Mouse (Mus musculus) CH12.LX (cell line): Measurements from ENCODE around the gene Impg2. TPM values are rescaled to one million over a fixed set of nuclear protein-coding genes. Genes with fewer than 3 reads are reported as not detected.

ENCODE experiments used
- DNase-seq: peaks from one replicate; pipeline ENCODE4 v3.0.0-alpha.2; 2013; ENCODE audit errors: extremely low read depth
- H3K27ac ChIP-seq: 2 replicates; pipeline ENCODE4 v1.5.1; 2012; ENCODE audit warnings: low read depth, mild to moderate bottlenecking, control low read depth, moderate library complexity; ENCODE audit not compliant: insufficient read depth
- H3K27me3 ChIP-seq: replicated peaks from 2 replicates; pipeline ENCODE3; 2012; ENCODE audit warnings: inconsistent platforms
- H3K36me3 ChIP-seq, 2 experiments: replicated peaks in 1 of 2; 2 replicates each; pipeline versions ENCODE3 to v1.6.1; 2012; ENCODE audit warnings: inconsistent platforms in 1 of 2, low read length in 1 of 2, mild to moderate bottlenecking in 1 of 2, mixed read lengths in 1 of 2, moderate library complexity in 1 of 2; ENCODE audit not compliant: control insufficient read depth in 1 of 2, insufficient read depth in 1 of 2
- H3K4me1 ChIP-seq, 2 experiments: 2 replicates each; pipeline ENCODE4 v1.6.1; 2012; ENCODE audit warnings: inconsistent platforms in 1 of 2, moderate library complexity in 1 of 2; ENCODE audit not compliant: insufficient read depth in 2 of 2, control insufficient read depth in 1 of 2
- H3K4me2 ChIP-seq: 2 replicates; pipeline ENCODE4 v1.6.1; 2012; ENCODE audit warnings: low read depth, mild to moderate bottlenecking, control low read depth; ENCODE audit not compliant: poor library complexity, insufficient read depth, severe bottlenecking
- H3K4me3 ChIP-seq, 3 experiments: fragments of 150-350 bp in 1 of 3; sonication (generic) in 1 of 3; replicated peaks in 1 of 3; 2 replicates each; pipeline versions ENCODE3 to v1.5.1; 2011 to 2012; ENCODE audit warnings: low read depth in 2 of 3, low read length in 2 of 3, mild to moderate bottlenecking in 2 of 3, moderate library complexity in 2 of 3, control low read depth in 1 of 3, improper control_type of control experiment in 1 of 3, inconsistent platforms in 1 of 3, mixed read lengths in 1 of 3; ENCODE audit not compliant: poor library complexity in 1 of 3
- H3K79me2 ChIP-seq: replicated peaks from 2 replicates; pipeline ENCODE4 v1.6.1; 2012; ENCODE audit warnings: mild to moderate bottlenecking, moderate library complexity; ENCODE audit not compliant: control insufficient read depth, poor library complexity, insufficient read depth, severe bottlenecking; ENCODE audit errors: extremely low read depth
- H3K9ac ChIP-seq: 2 replicates; pipeline ENCODE4 v1.6.1; 2012; ENCODE audit warnings: low read depth, mild to moderate bottlenecking, control low read depth, moderate library complexity; ENCODE audit not compliant: insufficient read depth
- H3K9me3 ChIP-seq: replicated peaks from 2 replicates; pipeline ENCODE3; 2012; ENCODE audit warnings: low read length, inconsistent platforms, mixed read lengths
- BHLHE40 ChIP-seq: IDR thresholded peaks from 2 replicates; pipeline ENCODE4 v1.6.1; 2011; ENCODE audit warnings: mild to moderate bottlenecking, low read depth, low read length, improper control_type of control experiment
- CHD1 ChIP-seq: IDR thresholded peaks from 2 replicates; pipeline ENCODE4 v1.6.1; 2012; ENCODE audit warnings: low read depth, low read length, improper control_type of control experiment, inconsistent platforms
- CHD2 ChIP-seq: IDR thresholded peaks from 2 replicates; pipeline ENCODE4 v1.6.1; 2011; ENCODE audit warnings: low read length, improper control_type of control experiment
- CTCF ChIP-seq, 2 experiments: IDR thresholded peaks in 1 of 2; conservative IDR thresholded peaks in 1 of 2; 2 replicates each; pipeline ENCODE4 v1.5.1; 2011 to 2012; ENCODE audit warnings: low read depth in 2 of 2, low read length in 2 of 2, improper control_type of control experiment in 1 of 2, inconsistent platforms in 1 of 2, mild to moderate bottlenecking in 1 of 2, moderate library complexity in 1 of 2
- E2F4 ChIP-seq: IDR thresholded peaks from 2 replicates; pipeline ENCODE4 v1.6.1; 2011; ENCODE audit warnings: low read depth, low read length, improper control_type of control experiment; ENCODE audit not compliant: insufficient replicate concordance
- HCFC1 ChIP-seq: IDR thresholded peaks from 2 replicates; pipeline ENCODE4 v1.6.1; 2012; ENCODE audit warnings: low read depth, mild to moderate bottlenecking, inconsistent platforms, low read length, improper control_type of control experiment
- MAX ChIP-seq: IDR thresholded peaks from 2 replicates; pipeline ENCODE4 v1.6.1; 2011; ENCODE audit warnings: low read length, improper control_type of control experiment
- MAZ ChIP-seq: IDR thresholded peaks from 2 replicates; pipeline ENCODE4 v1.6.1; 2012; ENCODE audit warnings: low read depth, mild to moderate bottlenecking, inconsistent platforms, low read length, improper control_type of control experiment, moderate library complexity
- MEF2A ChIP-seq: IDR thresholded peaks from 2 replicates; pipeline ENCODE4 v1.6.1; 2014; ENCODE audit warnings: low read depth, mild to moderate bottlenecking, inconsistent platforms, low read length, improper control_type of control experiment, borderline replicate concordance
- MXI1 ChIP-seq: IDR thresholded peaks from 2 replicates; pipeline ENCODE4 v1.6.1; 2011; ENCODE audit warnings: mild to moderate bottlenecking, low read depth, low read length, improper control_type of control experiment
- NELFE ChIP-seq: IDR thresholded peaks from 2 replicates; pipeline ENCODE4 v1.6.1; 2011; ENCODE audit warnings: low read depth, low read length, improper control_type of control experiment
- NRF1 ChIP-seq: IDR thresholded peaks from 2 replicates; pipeline ENCODE4 v1.6.1; 2014; ENCODE audit warnings: low read depth, mild to moderate bottlenecking, inconsistent platforms, low read length, improper control_type of control experiment, moderate library complexity
- POLR2AphosphoS2 ChIP-seq: IDR thresholded peaks from 2 replicates; pipeline ENCODE4 v1.6.1; 2011; ENCODE audit warnings: low read depth, low read length, improper control_type of control experiment
- RAD21 ChIP-seq: IDR thresholded peaks from 2 replicates; pipeline ENCODE4 v1.6.1; 2011; ENCODE audit warnings: low read depth, mild to moderate bottlenecking, low read length, improper control_type of control experiment, moderate library complexity
- RCOR1 ChIP-seq: conservative IDR thresholded peaks from 2 replicates; pipeline ENCODE4 v1.6.1; 2012; ENCODE audit warnings: low read depth, mild to moderate bottlenecking, inconsistent platforms, low read length, improper control_type of control experiment
- SIN3A ChIP-seq: IDR thresholded peaks from 2 replicates; pipeline ENCODE4 v1.6.1; 2012; ENCODE audit warnings: low read length, improper control_type of control experiment, inconsistent platforms
- SMC3 ChIP-seq: IDR thresholded peaks from 2 replicates; pipeline ENCODE4 v1.6.1; 2011; ENCODE audit warnings: low read depth, low read length, improper control_type of control experiment
- TBP ChIP-seq: conservative IDR thresholded peaks from 2 replicates; pipeline ENCODE4 v1.6.1; 2011; ENCODE audit warnings: low read depth, low read length, improper control_type of control experiment
- ZKSCAN1 ChIP-seq: IDR thresholded peaks from 2 replicates; pipeline ENCODE4 v1.6.1; 2012; ENCODE audit warnings: low read depth, inconsistent platforms, low read length, improper control_type of control experiment, borderline replicate concordance
- ZMIZ1 ChIP-seq: IDR thresholded peaks from 2 replicates; pipeline ENCODE4 v1.6.1; 2012; ENCODE audit warnings: low read depth, mild to moderate bottlenecking, inconsistent platforms, low read length, improper control_type of control experiment
- dilution Hi-C: fragments of 300-500 bp; cut with MboI; formaldehyde crosslinking; loops from 2 replicates; pipeline ENCODE4 v1.14.3; 2020; ENCODE audit warnings: low sequenced_read_pairs; ENCODE audit not compliant: extremely low pct_unique_long_range_greater_than_20kb, extremely low pct_ligation_motif_present
- in situ Hi-C: fragments of 300-500 bp; cut with MboI; formaldehyde crosslinking; loops from 3 replicates; pipeline ENCODE4 v1.14.3; 2019; ENCODE audit warnings: low sequenced_read_pairs, low pct_ligation_motif_present, low pct_unique_long_range_greater_than_20kb, mixed read lengths
- polyA plus RNA-seq: library from polyadenylated mRNA; unstranded; fragments of >175 nt; gene quantifications from 2 replicates; pipeline ENCODE4 v1.2.1, GENCODE M21; 2012; ENCODE audit warnings: low read depth; ENCODE audit not compliant: insufficient read length
- total RNA-seq, 2 experiments: library from RNA; depleted of rRNA; stranded (reverse); fragments of 300-350 nt in 1 of 2; fragments of >200 nt in 1 of 2; gene quantifications; 2 replicates each; pipeline ENCODE4 v1.2.3; 2012 to 2014

Impg2 gene
- total and polyA plus RNA-seq, 3 experiments, result 0.04 to 0.34 (median 0.05) TPM

DNA sequence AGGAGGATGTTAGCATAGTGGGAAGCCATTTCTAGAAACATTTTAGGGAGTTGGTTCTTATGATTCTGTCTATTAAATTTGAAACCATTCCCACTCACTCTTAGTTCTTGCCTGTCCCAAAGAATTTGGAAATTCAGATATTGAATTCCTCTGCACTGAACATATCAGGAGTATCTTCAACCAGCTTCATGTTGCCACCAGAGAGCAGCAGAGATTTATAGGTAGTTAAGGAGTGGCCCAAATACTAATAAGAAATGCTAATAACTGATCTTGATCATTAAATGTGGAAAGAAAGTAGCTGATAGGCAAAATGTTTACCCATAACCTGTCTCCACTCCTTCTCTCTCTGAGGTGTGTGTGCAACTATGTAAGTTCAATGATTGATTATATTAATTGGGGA is 107.2 kb downstream of the Impg2 start:
- dilution Hi-C loops (no loop called here), in situ Hi-C loops (no loop called here)
- Histone ChIP-seq H3K4me1 (no peaks in the 10 kb centered on the region), H3K4me2 (no peak overlapping the region), H3K4me3 (no peak overlapping the region), H3K9ac (no peak overlapping the region), H3K27me3 (no peaks in the 10 kb centered on the region), H3K36me3 (no peaks in the 10 kb centered on the region), H3K79me2 (no peaks in the 10 kb centered on the region), H3K9me3 (no peaks in the 10 kb centered on the region), H3K27ac (no peak overlapping the region)
- TF ChIP-seq RCOR1 (no peak), MAZ (no peak), SIN3A (no peak), ZMIZ1 (no peak), NELFE (no peak), CHD2 (no peak), E2F4 (no peak), ZKSCAN1 (no peak), POLR2AphosphoS2 (no peak), NRF1 (no peak), BHLHE40 (no peak), MXI1 (no peak), SMC3 (peak; percentile 22; the same call in 1 of the 2 replicates), MEF2A (no peak), MAX (no peak), RAD21 (peak; percentile 50), CTCF (conservative IDR thresholded peaks at IDR 0.05 in 1 of 2, IDR thresholded peaks at IDR 0.05 in 1 of 2; ENCODE audit: low read depth in 2 of 2, low read length in 2 of 2) (peak in 1 of 2 experiments; percentile 42; a peak in 2 of 4 replicates), CHD1 (no peak), HCFC1 (no peak), TBP (no peak)
- DNase-seq, result peak; percentile 6

Other genes starting within 250 kb of the Impg2 start
- 2,337 and 2,579 TPM in 2 replicates for gene Rpl24, start 238.0 kb upstream of the Impg2 start, total RNA-seq (2012; rRNA removed)
- 2,739 and 3,070 TPM in 2 replicates for gene Rpl24, start 238.0 kb upstream of the Impg2 start, total RNA-seq (2014; rRNA removed)
- 96.4 and 348 TPM in 2 replicates for gene Rpl24, start 238.0 kb upstream of the Impg2 start, polyA plus RNA-seq
- gene Zbtb11, start 230.4 kb upstream of the Impg2 start, total RNA-seq (2012; rRNA removed), result 21.4 and 25.6 TPM in 2 replicates
- gene Zbtb11, start 230.4 kb upstream of the Impg2 start, total RNA-seq (2014; rRNA removed), result 33.0 and 35.5 TPM in 2 replicates
- gene Zbtb11, start 230.4 kb upstream of the Impg2 start, polyA plus RNA-seq, result 17.7 and 19.8 TPM in 2 replicates
- gene Pcnp, start 174.6 kb upstream of the Impg2 start, total RNA-seq (2012; rRNA removed), result 67.4 and 79.5 TPM in 2 replicates
- 177 and 208 TPM in 2 replicates for gene Pcnp, start 174.6 kb upstream of the Impg2 start, total RNA-seq (2014; rRNA removed)
- 137 and 154 TPM in 2 replicates for gene Pcnp, start 174.6 kb upstream of the Impg2 start, polyA plus RNA-seq
- 23.4 and 32.5 TPM in 2 replicates for gene Trmt10c, start 166.5 kb upstream of the Impg2 start, total RNA-seq (2012; rRNA removed)
- 63.0 and 63.5 TPM in 2 replicates for gene Trmt10c, start 166.5 kb upstream of the Impg2 start, total RNA-seq (2014; rRNA removed)
- gene Trmt10c, start 166.5 kb upstream of the Impg2 start, polyA plus RNA-seq, result 26.6 and 30.1 TPM in 2 replicates
- 9.9 and 12.3 TPM in 2 replicates for gene Senp7, start 156.0 kb upstream of the Impg2 start, total RNA-seq (2012; rRNA removed)
- 15.5 and 16.5 TPM in 2 replicates for gene Senp7, start 156.0 kb upstream of the Impg2 start, total RNA-seq (2014; rRNA removed)
- gene Senp7, start 156.0 kb upstream of the Impg2 start, polyA plus RNA-seq, result 23.7 and 26.4 TPM in 2 replicates